Mouse (Mus musculus): ENCODE measurements around the gene Cd163.

DNA sequence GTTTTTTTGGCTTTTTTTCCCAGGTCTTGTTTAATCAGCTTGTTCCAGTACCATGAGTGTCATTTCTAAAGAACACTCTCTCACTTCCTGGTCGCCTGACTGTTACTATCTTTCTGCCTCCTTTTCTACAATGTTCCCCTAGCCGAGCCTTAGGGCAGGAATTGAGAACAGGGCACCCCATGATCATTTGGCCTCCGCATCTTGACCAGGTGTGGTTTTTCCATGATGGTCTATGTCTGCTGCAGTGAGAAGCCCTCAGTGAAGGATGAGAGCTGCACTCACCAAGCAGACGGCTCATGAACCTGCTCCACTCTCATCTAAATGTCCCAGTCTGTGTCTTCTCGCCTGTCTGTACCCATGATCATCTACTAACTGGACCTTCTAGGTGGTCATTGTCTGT, 26.2 kb upstream of the Cd163 start:
- no peak for TF ChIP-seq POLR2A (IDR thresholded peaks at IDR 0.05; ENCODE audit: insufficient read depth, low read length)
- TF ChIP-seq CTCF (IDR thresholded peaks at IDR 0.05; ENCODE audit: low read depth, low read length), result no peak
- no peak for TF ChIP-seq EP300 (IDR thresholded peaks at IDR 0.05; ENCODE audit: insufficient read depth, low read depth, low read length)

All from ES-Bruce4 (cell line).